Mouse (Mus musculus) common myeloid progenitor, adult 5-6 weeks (primary cell): ENCODE measurements at regions not wholly inside any gene's neighbourhood (a gene's known extent, or its start where the extent isn't known, plus 50 kb on each side); places are given as distances from the start of the nearest gene placed in this dataset.
"Not testable (repeated sequence)": the region's sequence is repeated elsewhere in the genome, so short reads cannot be mapped to it uniquely, and the experiment has no call there.

Source experiments
- ATAC-seq: replicated peaks from 2 replicates; pipeline ENCODE4 v1.8.0; 2016; ENCODE audit warnings: low read depth, mild to moderate bottlenecking, moderate TSS enrichment, inconsistent platforms; ENCODE audit not compliant: poor library complexity, severe bottlenecking

- no peak for ATAC-seq
Observed at GRCm38 (mm10) chr9:85920745-85921614, 78.8 kb downstream of the Tpbg start.

DNA sequence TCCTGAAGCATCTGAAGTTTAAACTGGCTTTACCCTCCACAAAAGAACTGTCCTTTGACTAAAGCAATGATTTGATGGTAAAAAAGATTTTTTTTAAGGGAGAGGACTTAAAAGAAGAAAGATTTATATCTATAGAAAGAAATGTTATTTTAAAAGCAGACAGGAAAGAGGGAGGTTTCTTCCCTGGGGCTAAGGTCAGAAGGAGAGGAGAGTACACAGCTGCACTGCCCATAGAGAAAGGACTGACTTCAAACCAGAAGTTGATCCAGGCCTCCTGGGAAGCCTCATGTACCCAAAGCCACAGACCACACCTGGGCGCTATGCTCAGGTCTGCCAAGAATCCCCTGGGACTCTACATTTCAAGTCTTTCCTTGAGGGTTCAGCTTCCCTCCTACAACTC, 83.1 kb downstream of the Tpbg start:
- ATAC-seq, result no peak

- no peak for ATAC-seq
Observed at GRCm38 (mm10) chr9:85932209-85932608, 90.0 kb downstream of the Tpbg start.

GRCm38 (mm10) chr9:85943066-85943684, 101.0 kb downstream of the Tpbg start:
- not testable (repeated sequence) for ATAC-seq

GRCm38 (mm10) chr9:85948495-85949137, 106.4 kb downstream of the Tpbg start:
- ATAC-seq, result no peak

- no peak for ATAC-seq
Observed at GRCm38 (mm10) chr9:85951777-85952176, 109.6 kb downstream of the Tpbg start.

DNA sequence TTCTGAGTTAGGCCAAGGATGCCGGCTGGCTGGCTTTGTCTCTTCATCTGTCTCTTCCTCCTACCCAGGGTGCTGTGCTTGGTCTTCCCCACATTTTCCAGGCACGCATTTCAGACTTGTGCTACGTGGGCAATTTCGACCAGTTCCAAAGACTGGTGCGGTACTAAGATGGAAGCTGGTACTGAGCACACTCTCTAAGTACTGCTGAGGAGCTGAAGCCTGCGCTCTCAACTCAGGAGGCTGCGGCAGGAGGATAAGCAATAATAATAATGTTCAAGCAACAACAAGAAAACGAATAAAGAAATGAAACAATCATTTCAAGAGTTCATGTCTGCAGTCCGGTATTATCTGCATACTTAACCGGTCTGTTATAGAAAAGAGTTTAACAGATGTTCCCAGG, 127.9 kb downstream of the Tpbg start:
- no peak for ATAC-seq

GRCm38 (mm10) chr9:85981428-85981827, 139.2 kb downstream of the Tpbg start:
- no peak for ATAC-seq

- ATAC-seq, result not testable (repeated sequence)
Observed at GRCm38 (mm10) chr9:85983516-85983915, 141.3 kb downstream of the Tpbg start.

GRCm38 (mm10) chr9:85985671-85986070, 143.5 kb downstream of the Tpbg start:
- ATAC-seq, result no peak

GRCm38 (mm10) chr9:85986142-85986541, 144.0 kb downstream of the Tpbg start:
- no peak for ATAC-seq

- ATAC-seq, result no peak
Observed at GRCm38 (mm10) chr9:86002996-86003395, 160.8 kb downstream of the Tpbg start.

DNA sequence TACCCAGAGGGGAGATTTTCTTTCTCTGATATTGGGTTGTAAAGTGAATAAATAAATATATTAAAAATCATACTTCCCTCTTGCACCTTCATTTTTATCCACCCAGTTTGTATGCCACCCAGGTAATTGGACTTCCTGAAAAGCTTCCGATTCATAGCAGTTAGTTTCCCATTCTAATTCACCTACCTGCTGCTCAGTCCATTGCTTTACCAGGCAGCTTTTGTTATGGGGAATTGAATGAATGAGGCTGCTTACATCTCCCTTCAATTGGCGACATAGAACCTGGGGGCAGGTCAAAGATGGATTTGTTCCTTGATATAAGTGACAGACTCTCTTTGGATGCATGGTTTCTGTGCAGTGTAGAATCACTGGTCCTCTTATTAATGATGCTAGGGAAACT, 169.5 kb downstream of the Tpbg start:
- no peak for ATAC-seq

DNA sequence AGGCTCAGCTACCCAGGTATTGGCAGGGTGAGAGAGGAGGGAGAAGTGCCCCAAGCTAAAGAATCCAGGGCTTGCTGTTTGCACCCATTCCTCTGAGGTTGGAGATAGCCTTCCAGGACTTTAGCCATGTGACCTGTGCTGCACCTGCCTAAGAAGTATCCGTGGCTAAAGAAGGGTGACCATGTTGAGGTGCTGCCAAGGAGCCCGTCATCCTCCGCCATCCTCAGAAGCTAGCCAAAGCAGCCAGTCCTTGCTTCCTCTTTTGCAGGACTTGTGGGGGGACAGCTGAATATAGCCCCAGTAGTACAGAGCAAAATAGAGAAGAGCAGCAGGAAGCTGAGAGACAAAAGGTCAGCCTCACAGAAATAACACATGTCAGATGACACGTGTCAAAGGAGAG, 173.7 kb downstream of the Tpbg start:
- ATAC-seq, result 0 out of 2 replicates have a peak, but pooled peaks have one; percentile 25

- ATAC-seq, result no peak
Observed at GRCm38 (mm10) chr9:86020133-86020532, 178.0 kb downstream of the Tpbg start.

GRCm38 (mm10) chr9:86020765-86021164, 178.6 kb downstream of the Tpbg start:
- no peak for ATAC-seq

DNA sequence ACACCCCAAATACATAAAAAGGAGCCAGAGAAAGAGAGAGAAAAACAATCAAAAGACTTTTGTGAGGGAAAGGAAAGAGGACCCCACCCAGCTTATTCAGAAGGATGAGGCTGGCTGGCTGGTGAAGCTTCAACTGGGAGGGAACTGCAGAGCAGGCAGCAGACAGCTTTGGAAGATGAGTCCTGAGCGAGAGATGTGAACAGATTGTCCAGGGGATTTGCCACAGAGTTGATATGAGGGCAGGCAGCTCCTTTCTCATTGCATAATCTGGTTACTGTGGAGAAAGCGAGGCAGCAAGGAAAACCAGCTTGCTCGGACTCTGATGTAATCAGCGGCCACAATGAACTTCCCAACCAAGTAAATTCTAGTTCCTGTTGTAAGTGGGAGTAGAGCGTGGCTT, 188.6 kb downstream of the Tpbg start:
- no peak for ATAC-seq

GRCm38 (mm10) chr9:86044098-86044497, 201.9 kb downstream of the Tpbg start:
- no peak for ATAC-seq

- ATAC-seq, result no peak
Observed at GRCm38 (mm10) chr9:86058116-86058515, 215.9 kb downstream of the Tpbg start.

- ATAC-seq, result no peak
Observed at GRCm38 (mm10) chr9:86060049-86060448, 217.9 kb downstream of the Tpbg start.

GRCm38 (mm10) chr9:86061230-86061629, 219.1 kb downstream of the Tpbg start:
- ATAC-seq, result no peak
